Mouse (Mus musculus): ENCODE measurements around the gene Cyb5b.

Cyb5b gene

DNA sequence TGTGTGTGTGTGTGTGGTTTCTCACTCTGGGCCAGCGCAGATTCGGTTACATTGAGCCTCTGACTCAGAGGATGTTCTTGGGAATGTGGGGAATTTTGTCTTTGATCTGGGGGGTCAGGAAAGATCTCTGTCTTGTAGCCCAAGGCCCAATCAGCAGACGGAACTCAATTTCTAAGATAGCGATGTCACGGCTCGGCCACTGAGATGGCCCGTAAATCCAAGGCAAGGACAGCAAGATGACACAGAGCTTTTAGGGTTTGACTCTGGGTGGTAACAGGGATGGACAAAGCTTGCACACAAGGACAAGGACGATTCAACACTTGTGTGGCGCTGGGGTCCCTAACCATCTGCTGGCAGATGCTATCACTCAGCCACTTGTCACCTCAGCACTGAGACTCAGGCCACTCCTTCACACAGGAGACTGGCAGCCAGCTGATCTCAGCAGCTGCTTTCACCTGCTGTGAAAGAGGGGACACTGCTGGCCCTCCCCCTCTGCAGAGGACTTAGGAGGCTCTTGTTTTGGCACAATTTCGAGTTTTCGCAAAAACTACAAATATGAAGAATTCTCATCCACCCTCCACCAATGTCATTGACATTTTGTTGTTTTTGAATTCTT, 76.7 kb downstream of the Cyb5b start:
- no peak for DNase-seq (ENCODE audit: low spot score in 2 of 2)

DNA sequence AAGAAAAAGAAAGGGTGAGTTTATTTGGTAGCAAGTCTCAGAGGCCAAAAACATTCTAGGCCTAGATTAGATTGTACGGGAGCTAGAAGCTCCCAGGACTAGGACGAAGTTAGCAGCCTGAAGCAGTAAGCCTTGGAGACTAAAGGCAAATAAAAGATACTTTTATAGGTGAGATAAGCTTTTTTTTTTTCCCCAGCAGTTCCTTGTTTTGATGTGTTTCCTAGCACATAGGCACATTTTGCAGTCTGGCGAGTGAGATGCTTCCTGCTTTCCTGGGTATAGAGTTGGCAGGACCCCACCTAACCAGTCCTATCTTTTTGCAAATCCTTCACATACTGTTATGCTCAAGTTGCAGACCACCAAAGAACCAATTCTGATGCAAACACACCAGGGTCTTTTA, 82.8 kb downstream of the Cyb5b start:
- DNase-seq (ENCODE audit: low spot score in 2 of 2): no peak

- no peak for DNase-seq (ENCODE audit: low spot score in 2 of 2)
Measured at GRCm38 (mm10) chr8:107233718-107234117, 83.3 kb downstream of the Cyb5b start.
